14 mouse cellular contexts compared by ENCODE assay signal in genomic region chr2:166121681-166122355, GRCm38 (mm10). TPM values are rescaled to one million over a fixed set of nuclear protein-coding genes. Genes with fewer than 3 reads are reported as not detected.
DNase-seq lines count a peak whose midpoint lies in the region; ATAC-seq lines count a peak whose summit lies in the region.
"Had no signal": no experiment of that assay in that cellular context is flagged by ENCODE, and none has a peak within 500 bp of the region (broad histone marks: within the 10 kb centered on the region; RNA-seq: fewer than 3 reads in every experiment).

No protein-coding gene starts in this region.

- no peak overlapping the region for H3K27ac ChIP-seq in kidney, embryonic 14.5 days (ENCODE audit: low read depth, low read length)
- no peak overlapping the region for H3K27ac ChIP-seq in intestine, embryonic 16.5 days (ENCODE audit: low read length)
- H3K27ac ChIP-seq: forebrain, embryonic 10.5 days; liver, embryonic 15.5 days had no signal

- peak; percentile 75 for DNase-seq in kidney, adult 11 months
- DNase-seq in brain, adult 2 months (ENCODE audit: low read depth, low spot score), result peak; percentile 54
- peak; percentile 63 for DNase-seq in large intestine, adult 2 months (ENCODE audit: low read depth, low spot score)
- no peak for DNase-seq in embryo, embryonic 10.5 days (ENCODE audit: low spot score)
- DNase-seq: cerebellum, adult 9-10 months; gastrocnemius, postnatal 14 days; lung, postnatal 14 days; thymus, adult 18-20 months had no signal

- WGBS in kidney, embryonic 14.5 days, result 89% methylated on average over 14 of the region's 14 CpGs
- 69% methylated on average over 14 of the region's 14 CpGs for WGBS in intestine, embryonic 16.5 days
- WGBS in large intestine, adult 2 months, result 36% methylated on average over 14 of the region's 14 CpGs

- peaks cover 2% of the 10 kb centered on the region for H3K4me1 ChIP-seq in kidney, embryonic 14.5 days (ENCODE audit: control insufficient read depth, insufficient read depth, low read length)
- H3K4me1 ChIP-seq in intestine, embryonic 16.5 days (ENCODE audit: control insufficient read depth, insufficient read depth, low read length), result peaks cover 34% of the 10 kb centered on the region
- H3K4me1 ChIP-seq: liver, embryonic 15.5 days had no signal

- H3K27me3 ChIP-seq in kidney, embryonic 14.5 days (ENCODE audit: control insufficient read depth, insufficient read depth, low read length), result no peaks in the 10 kb centered on the region
- H3K27me3 ChIP-seq in intestine, embryonic 16.5 days (replicated peaks; ENCODE audit: control insufficient read depth, insufficient read depth, low read length), result no peaks in the 10 kb centered on the region
- H3K27me3 ChIP-seq: heart, embryonic 13.5 days; liver, embryonic 15.5 days had no signal

- no peaks in the 10 kb centered on the region for H3K9me3 ChIP-seq in kidney, embryonic 14.5 days (ENCODE audit: control insufficient read depth, low read length)
- no peaks in the 10 kb centered on the region for H3K9me3 ChIP-seq in intestine, embryonic 16.5 days (ENCODE audit: control insufficient read depth, low read length)
- H3K9me3 ChIP-seq: forebrain, embryonic 10.5 days; heart, embryonic 13.5 days; liver, embryonic 15.5 days had no signal

- ATAC-seq in kidney, embryonic 14.5 days (ENCODE audit: low FRiP score, low TSS enrichment), result no peak
- peak; percentile 78 for ATAC-seq in intestine, embryonic 16.5 days
- no peak for ATAC-seq in inflammation-experienced regulatory T-cells, adult 6 months

- H3K4me3 ChIP-seq in kidney, embryonic 14.5 days (ENCODE audit: low read length), result no peak overlapping the region
- H3K4me3 ChIP-seq in intestine, embryonic 16.5 days (ENCODE audit: low read length), result no peak overlapping the region
- H3K4me3 ChIP-seq: forebrain, embryonic 10.5 days; heart, embryonic 13.5 days; liver, embryonic 15.5 days had no signal

- H3K36me3 ChIP-seq in kidney, embryonic 14.5 days (ENCODE audit: control insufficient read depth, insufficient read depth, low read length), result peaks cover 2% of the 10 kb centered on the region; the same call in 1 of the 2 replicates
- peaks cover 4% of the 10 kb centered on the region; the same call in 1 of the 2 replicates for H3K36me3 ChIP-seq in intestine, embryonic 16.5 days (ENCODE audit: control insufficient read depth, insufficient read depth, low read length)
- H3K36me3 ChIP-seq: liver, embryonic 15.5 days had no signal

- no peak overlapping the region for H3K9ac ChIP-seq in kidney, embryonic 14.5 days (ENCODE audit: low read depth, low read length)
- no peak overlapping the region for H3K9ac ChIP-seq in intestine, embryonic 16.5 days (ENCODE audit: low read depth, low read length)
- H3K9ac ChIP-seq: heart, embryonic 13.5 days; liver, embryonic 15.5 days had no signal

- H3K4me2 ChIP-seq in kidney, embryonic 14.5 days (replicated peaks; ENCODE audit: low read depth, low read length), result no peak overlapping the region
- no peak overlapping the region for H3K4me2 ChIP-seq in intestine, embryonic 16.5 days (ENCODE audit: low read depth, low read length)
- H3K4me2 ChIP-seq: heart, embryonic 13.5 days; liver, embryonic 15.5 days had no signal

RNA-seq across cellular contexts. Expression of gene Sulf2, which starts 33.6 kb away (rescaled TPM):
- polyA plus RNA-seq in kidney, embryonic 14.5 days (2014; fragmentation: Nextera tagmentation; extraction: Ambion mirVana), result 69.3 and 80.4 TPM in 2 replicates
- 68.4 and 76.3 TPM in 2 replicates for polyA plus RNA-seq in intestine, embryonic 16.5 days (2015; fragmentation: Nextera tagmentation; extraction: Ambion mirVana)
- 22.4 and 66.5 TPM in 2 replicates for polyA plus RNA-seq in large intestine, adult 2 months (2012; rRNA removed)
- polyA plus RNA-seq in inflammation-experienced regulatory T-cells, adult 6 months (2017; shearing (Covaris generic)), result 1 to 10 TPM; 2.5 to 3.3 (median 2.8) TPM
